Mouse (Mus musculus) right cerebral cortex, postnatal 36 days (tissue): ENCODE measurements around the gene Ccdc69.

Source experiments
- DNase-seq, 2 experiments: peaks; one replicate each; pipeline ENCODE4 v3.0.0; 2022; ENCODE audit warnings: low spot score in 2 of 2, mixed read lengths in 1 of 2

Ccdc69 gene

GRCm38 (mm10) chr11:55011440-55011839 is 66.5 kb downstream of the Ccdc69 start:
- DNase-seq = peak in 1 of 2 experiments; percentile 25

DNA sequence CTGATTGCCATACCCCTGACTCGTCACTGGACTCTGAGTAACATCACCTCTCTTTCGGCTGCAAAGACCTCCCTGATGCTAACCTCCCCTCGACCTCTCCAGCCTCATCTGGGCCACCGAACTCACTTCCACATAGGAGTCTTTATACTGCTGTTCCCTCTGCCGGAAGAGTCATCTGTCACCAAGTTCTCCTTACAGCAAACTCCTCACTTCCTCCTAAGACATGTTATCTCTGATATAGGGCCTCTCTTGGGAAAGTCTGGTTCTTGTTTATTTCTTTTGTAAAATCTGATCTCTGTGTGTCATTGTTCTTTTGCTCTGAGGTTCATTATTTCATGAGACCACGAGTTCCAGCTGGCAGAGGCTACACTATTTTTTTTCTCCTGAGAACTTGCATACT is 69.7 kb downstream of the Ccdc69 start:
- no peak for DNase-seq

DNA sequence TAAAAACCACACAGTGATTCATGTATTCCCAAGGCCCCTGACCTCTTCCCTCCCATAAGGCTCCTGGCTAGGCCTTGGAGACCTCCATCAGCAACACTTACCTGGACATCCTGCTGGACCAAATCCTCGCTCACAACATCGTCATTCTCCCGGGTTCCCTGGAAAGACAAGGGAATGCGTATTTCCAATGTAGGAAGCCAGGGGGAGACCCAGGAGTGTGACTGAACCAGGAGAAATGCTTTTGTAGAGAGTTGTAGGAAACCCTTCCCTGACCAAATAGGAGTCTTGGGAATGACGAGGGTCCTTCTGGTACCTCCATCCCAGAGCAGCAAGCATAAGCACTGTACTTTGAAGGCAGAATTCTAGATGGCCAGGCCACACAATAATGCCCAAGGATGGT is 72.2 kb downstream of the Ccdc69 start:
- DNase-seq = no peak

- DNase-seq = no peak
Measured at GRCm38 (mm10) chr11:55004970-55005502, 72.9 kb downstream of the Ccdc69 start.
